Mouse (Mus musculus) embryonic facial prominence, embryonic 14.5 days (tissue): ENCODE measurements around the gene Lgals8. TPM values are rescaled to one million over a fixed set of nuclear protein-coding genes. Genes with fewer than 3 reads are reported as not detected.
A peak's percentile ranks its signal among the peaks of the same experiment; 100 is the strongest.

Experiments
- ATAC-seq: fragments of 200-750 bp; cut with Nextera tagmentation; 2 replicates; pipeline ENCODE4 v1.8.0; 2017; ENCODE audit warnings: low read depth, moderate number of reproducible peaks, moderate TSS enrichment
- DNase-seq: peaks from one replicate; pipeline ENCODE4 v3.0.0-alpha.2; 2015; ENCODE audit warnings: low spot score
- H3K27ac ChIP-seq: fragments of 300-500 bp; sonication (generic); replicated peaks from 2 replicates; pipeline ENCODE4 v1.5.1; 2014; ENCODE audit warnings: low read depth, mild to moderate bottlenecking, low read length, moderate library complexity
- H3K27me3 ChIP-seq: fragments of 300-500 bp; sonication (generic); replicated peaks from 2 replicates; pipeline ENCODE4 v1.6.1; 2014; ENCODE audit warnings: low read length; ENCODE audit not compliant: control insufficient read depth, insufficient read depth
- H3K36me3 ChIP-seq: fragments of 300-500 bp; sonication (generic); 2 replicates; pipeline ENCODE4 v1.6.1; 2014; ENCODE audit warnings: low read length, mixed read lengths; ENCODE audit not compliant: control insufficient read depth, insufficient read depth
- H3K4me1 ChIP-seq: fragments of 300-500 bp; sonication (generic); 2 replicates; pipeline ENCODE4 v1.6.1; 2014; ENCODE audit warnings: antibody characterized with exemption, low read length; ENCODE audit not compliant: control insufficient read depth, insufficient read depth
- H3K4me2 ChIP-seq: fragments of 300-500 bp; sonication (generic); 2 replicates; pipeline ENCODE4 v1.6.1; 2014; ENCODE audit warnings: low read depth, mild to moderate bottlenecking, low read length, moderate library complexity, mixed read lengths
- H3K4me3 ChIP-seq: fragments of 300-500 bp; sonication (generic); 2 replicates; pipeline ENCODE4 v1.5.1; 2014; ENCODE audit warnings: low read depth, mild to moderate bottlenecking, low read length
- H3K9ac ChIP-seq: fragments of 300-500 bp; sonication (generic); 2 replicates; pipeline ENCODE4 v1.6.1; 2014; ENCODE audit warnings: low read depth, mild to moderate bottlenecking, low read length, moderate library complexity, mixed read lengths
- H3K9me3 ChIP-seq: fragments of 300-500 bp; sonication (generic); 2 replicates; pipeline ENCODE4 v1.6.1; 2016; ENCODE audit warnings: low read length; ENCODE audit not compliant: control insufficient read depth
- WGBS: fragments of 180-500 bp; shearing (Covaris S2); extraction: QIAGEN DNeasy Blood & Tissue Kit; methylation state at CpG from one replicate; pipeline ENCODE4 v1.1.7; 2014; 5-methylcytosine and 5-hydroxymethylcytosine counted together
- polyA plus RNA-seq: library from polyadenylated mRNA; unstranded; fragments of >200 nt; fragmentation: Nextera tagmentation; extraction: Ambion mirVana; gene quantifications from 2 replicates; pipeline ENCODE4 v1.2.1, GENCODE M21; 2014

The Lgals8 gene
- polyA plus RNA-seq, 1 experiment from 2014 or later: 22.5 TPM

DNA sequence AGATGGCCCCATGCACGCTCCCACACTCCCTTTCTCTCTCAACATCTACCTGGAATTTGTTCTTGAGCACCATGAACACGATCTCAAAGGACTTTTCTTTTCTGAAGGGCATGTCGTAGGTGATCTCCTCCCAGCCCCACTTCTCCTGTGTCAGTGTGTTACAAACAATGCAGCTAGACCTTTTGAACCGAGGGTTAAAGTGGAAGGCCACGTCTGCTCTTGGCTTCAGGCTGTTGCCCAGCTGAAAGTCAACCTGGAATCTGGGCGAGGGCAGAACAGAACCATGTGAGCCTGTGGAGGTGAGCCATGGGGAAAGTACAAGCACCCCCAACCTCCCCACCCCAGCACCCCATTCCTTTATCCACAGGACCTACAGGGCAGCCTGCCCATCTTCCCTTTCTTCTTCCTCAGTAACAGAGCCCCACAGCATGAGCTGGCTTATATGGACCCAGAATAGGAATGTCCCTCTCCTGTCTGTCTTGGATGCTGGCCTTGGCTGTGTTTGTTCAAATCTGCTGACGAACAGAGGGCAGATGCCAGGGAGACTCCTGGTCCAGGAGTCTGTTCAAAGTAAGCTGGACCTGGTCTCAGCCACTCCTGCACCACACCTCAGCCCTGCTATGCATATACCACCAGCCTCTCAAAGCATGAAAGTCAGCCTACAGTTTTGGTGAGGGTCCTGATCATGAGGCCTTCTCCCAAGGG, 9.9 kb downstream of the Lgals8 start:
- Histone ChIP-seq H3K4me1 (no peaks in the 10 kb centered on the region), H3K27me3 (no peaks in the 10 kb centered on the region), H3K27ac (no peak overlapping the region), H3K36me3 (peaks cover 5% of the 10 kb centered on the region; the same call in 1 of the 2 replicates), H3K4me3 (no peak overlapping the region), H3K9me3 (no peaks in the 10 kb centered on the region), H3K9ac (no peak overlapping the region), H3K4me2 (no peak overlapping the region)
- WGBS: 80% methylated on average over 7 of the region's 7 CpGs
- no peak for ATAC-seq
- no peak for DNase-seq

DNA sequence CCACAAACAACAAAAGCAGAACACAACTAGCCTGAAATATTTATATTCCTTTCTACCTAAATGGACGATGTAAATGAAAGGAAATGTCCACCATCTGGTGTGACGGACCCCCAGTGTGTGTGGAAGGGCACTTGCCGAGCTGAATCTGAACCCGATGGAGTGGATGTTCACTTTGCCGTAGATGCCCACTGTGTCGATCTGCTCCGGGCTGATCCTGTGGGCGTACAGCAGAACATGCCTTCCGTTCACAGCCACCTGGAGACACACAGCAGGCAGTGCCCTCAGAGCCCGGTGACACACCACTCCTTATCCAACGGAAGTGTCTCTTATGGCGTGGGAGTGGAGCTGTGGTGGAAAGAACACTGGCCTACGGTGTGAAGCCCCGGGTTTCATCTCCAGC, 11.6 kb downstream of the Lgals8 start:
- 86% methylated on average over 14 of the region's 14 CpGs for WGBS
- H3K27me3 ChIP-seq: no peaks in the 10 kb centered on the region
- no peak for DNase-seq
- no peak for ATAC-seq
- no peak overlapping the region for H3K4me2 ChIP-seq
- no peaks in the 10 kb centered on the region for H3K9me3 ChIP-seq
- no peak overlapping the region for H3K4me3 ChIP-seq
- no peaks in the 10 kb centered on the region for H3K4me1 ChIP-seq
- no peak overlapping the region for H3K9ac ChIP-seq
- peaks cover 7% of the 10 kb centered on the region for H3K36me3 ChIP-seq
- H3K27ac ChIP-seq: no peak overlapping the region

DNA sequence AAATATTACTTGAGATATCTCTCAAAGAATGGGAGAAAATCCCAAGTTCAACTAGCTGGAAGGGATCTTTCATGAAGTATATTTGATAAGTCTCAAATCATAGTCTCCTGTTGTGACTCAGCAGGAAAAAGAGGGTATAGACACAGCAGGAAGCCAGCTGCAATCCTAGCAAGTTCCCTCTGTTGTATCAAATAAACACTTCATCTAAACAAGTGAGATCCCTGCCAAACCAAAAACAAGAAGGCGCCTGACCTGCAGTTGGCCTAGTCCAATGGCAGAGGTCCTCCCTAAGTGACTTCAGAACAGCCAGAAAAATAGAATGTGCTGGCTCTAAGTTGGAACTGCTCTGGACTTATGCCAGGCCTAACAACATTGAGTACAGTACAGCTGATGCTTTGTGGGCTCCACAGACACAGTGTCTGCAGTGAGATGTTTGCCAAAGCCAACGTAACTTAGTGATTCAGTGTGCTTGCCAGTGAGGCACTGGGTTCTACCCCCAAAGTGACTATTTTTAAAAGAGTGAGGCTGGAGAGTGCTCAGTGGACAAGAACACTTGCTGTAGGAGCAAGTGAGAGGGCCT, 22.6 kb downstream of the Lgals8 start:
- H3K4me2 ChIP-seq: no peak overlapping the region

DNA sequence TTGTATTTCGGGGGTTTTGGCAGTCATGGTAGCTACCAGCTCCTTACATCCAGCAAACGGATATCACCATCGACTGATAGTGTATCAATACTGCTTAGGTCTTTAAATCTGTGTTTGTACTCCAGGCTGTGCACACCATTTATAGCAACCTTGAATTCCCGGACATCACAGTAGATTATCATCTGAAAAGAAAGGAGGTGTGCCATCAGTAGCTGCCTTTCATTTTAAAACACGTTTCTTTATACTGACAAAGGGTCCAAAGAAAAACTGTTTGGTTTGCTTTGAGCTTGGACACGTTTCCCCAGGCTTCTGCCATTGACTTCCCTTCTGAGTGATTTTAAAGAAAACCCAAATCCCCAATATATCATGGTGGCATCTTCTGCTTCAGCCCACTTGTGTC, 23.9 kb downstream of the Lgals8 start:
- no peak overlapping the region for H3K4me2 ChIP-seq
- WGBS: 90% methylated on average over 6 of the region's 6 CpGs
- H3K4me3 ChIP-seq: no peak overlapping the region
- ATAC-seq: no peak
- no peak overlapping the region for H3K27ac ChIP-seq
- H3K27me3 ChIP-seq: no peaks in the 10 kb centered on the region
- H3K9me3 ChIP-seq: no peaks in the 10 kb centered on the region
- no peak overlapping the region for H3K9ac ChIP-seq
- no peak for DNase-seq
- H3K36me3 ChIP-seq: peaks cover 49% of the 10 kb centered on the region
- H3K4me1 ChIP-seq: no peaks in the 10 kb centered on the region

More for the DNA sequence above, 22.6 kb downstream of the Lgals8 start:
- Histone ChIP-seq H3K4me3 (no peak overlapping the region), H3K27me3 (no peaks in the 10 kb centered on the region), H3K9me3 (no peaks in the 10 kb centered on the region), H3K27ac (no peak overlapping the region), H3K36me3 (peaks cover 41% of the 10 kb centered on the region), H3K4me1 (no peaks in the 10 kb centered on the region), H3K9ac (no peak overlapping the region)
- peak; percentile 38 for DNase-seq
- ATAC-seq: no peak
- 81% methylated on average over 2 of the region's 2 CpGs for WGBS

DNA sequence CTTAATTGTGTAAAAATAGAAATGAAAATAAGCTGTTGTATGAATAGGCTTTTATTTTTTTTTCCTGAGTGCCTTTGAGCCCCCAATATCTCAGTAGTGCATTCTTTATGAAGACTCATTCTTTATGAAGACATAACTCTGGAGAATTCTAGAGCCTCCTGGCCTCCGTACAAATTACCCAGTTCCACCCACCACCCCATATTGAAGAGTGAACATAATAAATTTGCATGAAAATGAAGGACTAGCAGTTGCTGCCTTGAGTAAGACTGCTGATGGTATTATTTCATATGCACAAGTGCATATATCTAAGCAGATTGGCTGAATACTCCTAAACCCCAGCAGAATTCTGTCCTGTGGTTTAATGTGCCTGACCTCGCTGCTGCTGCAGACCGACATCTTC, 25.2 kb downstream of the Lgals8 start:
- H3K36me3 ChIP-seq: peaks cover 61% of the 10 kb centered on the region
- WGBS: 89% methylated on average over 3 of the region's 3 CpGs
- DNase-seq (no peak), ATAC-seq (no peak)
- no peaks in the 10 kb centered on the region for H3K9me3 ChIP-seq
- H3K4me1 ChIP-seq: no peaks in the 10 kb centered on the region
- H3K27me3 ChIP-seq: no peaks in the 10 kb centered on the region
- no peak overlapping the region for H3K4me2 ChIP-seq
- no peak overlapping the region for H3K9ac ChIP-seq
- no peak overlapping the region for H3K27ac ChIP-seq
- H3K4me3 ChIP-seq: no peak overlapping the region

DNA sequence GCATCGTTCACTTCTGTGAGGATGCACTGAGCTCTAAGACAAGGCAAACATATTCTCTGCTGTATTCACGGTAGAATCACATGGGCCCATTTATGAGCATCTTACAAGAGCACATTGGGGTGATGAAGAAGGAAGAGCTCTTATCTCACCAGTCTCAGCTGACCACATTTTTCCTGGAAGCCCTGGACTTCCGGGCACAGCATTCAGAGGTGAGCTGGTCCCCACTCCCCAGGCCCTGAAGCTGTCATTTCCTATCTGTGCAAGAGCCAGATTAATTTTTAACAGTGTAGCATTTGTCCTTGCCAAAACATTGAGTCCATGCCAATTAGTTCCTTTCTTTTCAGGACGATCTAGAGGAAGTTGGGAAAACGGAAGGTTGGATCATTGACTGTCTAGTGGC, 30.9 kb downstream of the Lgals8 start:
- Histone ChIP-seq H3K4me3 (no peak overlapping the region), H3K36me3 (peaks cover 92% of the 10 kb centered on the region), H3K27ac (no peak overlapping the region), H3K9me3 (no peaks in the 10 kb centered on the region), H3K27me3 (no peaks in the 10 kb centered on the region), H3K4me2 (no peak overlapping the region), H3K4me1 (no peaks in the 10 kb centered on the region), H3K9ac (no peak overlapping the region)
- DNase-seq (no peak), ATAC-seq (no peak)
- WGBS: 91% methylated on average over 5 of the region's 5 CpGs

DNA sequence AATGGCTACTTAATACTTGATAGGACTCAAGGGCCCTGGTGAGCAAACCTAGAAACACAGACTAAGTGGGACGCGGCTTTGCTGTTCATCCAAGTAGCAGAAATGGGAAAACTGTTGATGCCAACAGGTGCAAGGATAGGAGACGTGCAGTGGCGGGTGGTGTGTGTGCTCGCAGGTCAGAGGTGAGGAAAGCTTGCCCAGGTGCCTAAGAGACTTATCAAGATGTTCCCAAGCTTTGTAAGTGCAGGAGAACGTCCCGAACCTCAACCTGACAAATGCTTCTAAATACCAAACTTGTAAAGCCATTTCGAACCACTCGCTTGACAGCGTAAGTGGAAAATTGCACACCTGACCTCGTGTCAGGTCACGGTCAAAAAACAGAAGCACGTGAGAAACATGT, 36.2 kb downstream of the Lgals8 start:
- no peak for ATAC-seq
- Histone ChIP-seq H3K27ac (no peak overlapping the region), H3K36me3 (peaks cover 94% of the 10 kb centered on the region), H3K4me3 (no peak overlapping the region), H3K4me2 (no peak overlapping the region), H3K27me3 (no peaks in the 10 kb centered on the region), H3K4me1 (no peaks in the 10 kb centered on the region), H3K9ac (no peak overlapping the region), H3K9me3 (no peaks in the 10 kb centered on the region)
- DNase-seq: no peak
- 96% methylated on average over 13 of the region's 13 CpGs for WGBS

DNA sequence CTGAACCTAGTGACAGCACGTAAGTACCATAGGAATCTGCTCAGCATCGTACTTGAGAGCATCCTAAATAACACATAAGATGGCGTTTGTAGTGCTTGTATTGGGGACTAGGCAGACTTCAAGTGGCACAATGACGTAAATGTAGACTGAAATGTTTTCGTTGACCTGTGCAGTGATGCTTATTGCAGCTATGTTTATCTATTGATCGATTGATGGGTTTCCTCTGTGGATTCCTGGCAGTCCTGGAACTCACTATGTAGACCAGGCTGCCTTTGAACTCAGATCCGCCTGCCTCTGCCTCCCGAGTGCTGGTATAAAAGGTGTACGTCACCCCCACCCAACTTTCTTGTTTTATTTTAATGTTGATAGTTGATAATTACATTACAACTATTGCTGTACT, 44.1 kb downstream of the Lgals8 start:
- Histone ChIP-seq H3K27me3 (no peaks in the 10 kb centered on the region), H3K4me2 (no peak overlapping the region), H3K27ac (no peak overlapping the region), H3K36me3 (peaks cover 96% of the 10 kb centered on the region), H3K4me1 (no peaks in the 10 kb centered on the region), H3K9me3 (no peaks in the 10 kb centered on the region), H3K4me3 (no peak overlapping the region), H3K9ac (no peak overlapping the region)
- 93% methylated on average over 9 of the region's 9 CpGs for WGBS
- ATAC-seq: no peak
- no peak for DNase-seq

DNA sequence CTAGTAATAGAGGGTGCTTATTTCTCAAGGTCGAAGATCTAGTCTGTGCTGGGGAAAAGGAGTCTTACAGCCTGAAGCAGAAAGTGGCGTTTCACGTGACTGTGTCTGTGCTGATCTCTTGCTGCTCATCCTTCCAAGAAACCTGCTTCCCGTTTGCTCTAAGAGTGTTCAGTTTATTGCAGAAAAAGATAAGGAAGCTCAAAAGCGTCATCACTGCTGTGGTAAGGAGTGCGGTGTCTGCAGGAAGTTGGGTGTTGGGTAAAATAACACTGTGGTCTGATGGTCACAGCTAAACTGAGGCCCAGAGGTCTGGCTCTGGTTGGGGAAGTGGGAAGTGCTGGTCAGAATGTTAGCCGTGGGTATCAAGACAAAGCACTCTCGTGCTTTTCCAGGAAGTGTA, 52.7 kb downstream of the Lgals8 start:
- H3K4me2 ChIP-seq: no peak overlapping the region
- 91% methylated on average over 8 of the region's 8 CpGs for WGBS
- H3K27me3 ChIP-seq: no peaks in the 10 kb centered on the region
- no peaks in the 10 kb centered on the region for H3K4me1 ChIP-seq
- peak; percentile 13 for DNase-seq
- no peak overlapping the region for H3K27ac ChIP-seq
- no peak for ATAC-seq
- peaks cover 88% of the 10 kb centered on the region for H3K36me3 ChIP-seq
- no peak overlapping the region for H3K9ac ChIP-seq
- no peaks in the 10 kb centered on the region for H3K9me3 ChIP-seq
- H3K4me3 ChIP-seq: no peak overlapping the region
